Mouse (Mus musculus) liver, embryonic 14.5 days (tissue): ENCODE data around the gene Vmn1r8.

ENCODE experiments used
- CTCF ChIP-seq: IDR thresholded peaks from 2 replicates; pipeline ENCODE4 v1.5.1; 2016; ENCODE audit warnings: antibody characterized with exemption, low read depth, control low read depth
- EP300 ChIP-seq: IDR thresholded peaks from 2 replicates; pipeline ENCODE4 v1.6.1; 2016; ENCODE audit warnings: antibody characterized with exemption, low read depth

DNA sequence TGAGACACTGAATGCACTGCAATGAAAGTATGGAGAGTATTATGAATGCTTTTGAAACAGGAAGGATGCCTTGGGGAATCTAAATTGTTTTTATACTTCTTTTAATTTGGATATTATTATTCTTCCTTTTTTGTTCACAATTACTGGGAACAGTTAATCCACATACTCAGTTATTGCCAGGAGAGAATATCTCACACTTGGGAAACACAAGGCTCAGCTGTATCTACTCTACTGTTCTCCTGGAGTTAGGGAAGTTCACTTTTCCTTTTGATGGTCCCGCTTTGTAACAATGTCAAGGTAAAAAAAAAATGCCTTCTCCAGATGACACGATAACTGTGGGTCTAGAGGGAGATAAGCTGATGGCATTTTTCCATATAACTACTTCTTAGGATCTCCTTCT, 35.1 kb upstream of the Vmn1r8 start, which contains the start of gene Vmn1r6:
- TF ChIP-seq EP300 (no peak), CTCF (no peak)
